Mouse (Mus musculus): Measurements from ENCODE around the gene Glra4. TPM values are rescaled to one million over a fixed set of nuclear protein-coding genes. Genes with fewer than 3 reads are reported as not detected.
"Not testable (repeated sequence)": the region's sequence is repeated elsewhere in the genome, so short reads cannot be mapped to it uniquely, and the experiment has no call there.

Gene Glra4
- polyA plus RNA-seq, 1 experiment from 2014 or later, result not detected

GRCm38 (mm10) chrX:136740791-136741650 is 38.9 kb downstream of the Glra4 start:
- Histone ChIP-seq H3K27ac (peak overlapping the region; percentile 90), H3K4me1 (replicated peaks; ENCODE audit: insufficient read depth, low read length) (no peaks in the 10 kb centered on the region; the same call in 1 of the 2 replicates), H3K36me3 (ENCODE audit: insufficient read depth, low read length) (no peaks in the 10 kb centered on the region), H3K4me2 (ENCODE audit: low read length) (peak overlapping the region; percentile 36; the same call in 1 of the 2 replicates), H3K27me3 (ENCODE audit: insufficient read depth, low read length) (no peaks in the 10 kb centered on the region), H3K9ac (ENCODE audit: low read depth, low read length) (peak overlapping the region; percentile 71), H3K4me3 (replicated peaks; ENCODE audit: low read depth, low read length) (peak overlapping the region; percentile 52), H3K9me3 (replicated peaks; ENCODE audit: low read length) (no peaks in the 10 kb centered on the region)
- ATAC-seq (replicated peaks; ENCODE audit: low FRiP score, low read depth), result peak; percentile 97
- 29% methylated on average over 39 of the region's 39 CpGs for WGBS
- no peak for TF ChIP-seq CTCF (IDR thresholded peaks at IDR 0.05; ENCODE audit: low read depth)
- peak; percentile 96 for DNase-seq (ENCODE audit: low spot score)

GRCm38 (mm10) chrX:136740087-136740790 is 39.7 kb downstream of the Glra4 start:
- WGBS, result 30% methylated on average over 15 of the region's 15 CpGs
- TF ChIP-seq CTCF (IDR thresholded peaks at IDR 0.05; ENCODE audit: low read depth), result no peak
- DNase-seq (ENCODE audit: low spot score), result peak; percentile 38

GRCm38 (mm10) chrX:136732016-136732415 is 47.9 kb downstream of the Glra4 start:
- TF ChIP-seq CTCF (IDR thresholded peaks at IDR 0.05; ENCODE audit: low read depth), result no peak
- no peak overlapping the region for H3K4me2 ChIP-seq (ENCODE audit: low read length)
- no peaks in the 10 kb centered on the region for H3K27me3 ChIP-seq (ENCODE audit: insufficient read depth, low read length)
- 81% methylated on average over 4 of the region's 4 CpGs for WGBS
- no peak overlapping the region for H3K4me3 ChIP-seq (replicated peaks; ENCODE audit: low read depth, low read length)
- H3K9me3 ChIP-seq (replicated peaks; ENCODE audit: low read length), result no peaks in the 10 kb centered on the region
- DNase-seq (ENCODE audit: low spot score) (no peak), ATAC-seq (replicated peaks; ENCODE audit: low FRiP score, low read depth) (no peak)
- no peak overlapping the region for H3K27ac ChIP-seq
- H3K4me1 ChIP-seq (replicated peaks; ENCODE audit: insufficient read depth, low read length), result no peaks in the 10 kb centered on the region
- no peaks in the 10 kb centered on the region for H3K36me3 ChIP-seq (ENCODE audit: insufficient read depth, low read length)
- no peak overlapping the region for H3K9ac ChIP-seq (ENCODE audit: low read depth, low read length)

More at GRCm38 (mm10) chrX:136740087-136740790, 39.7 kb downstream of the Glra4 start:
- peak overlapping the region; percentile 86 for H3K27ac ChIP-seq
- no peaks in the 10 kb centered on the region; the same call in 1 of the 2 replicates for H3K4me1 ChIP-seq (replicated peaks; ENCODE audit: insufficient read depth, low read length)
- no peaks in the 10 kb centered on the region for H3K36me3 ChIP-seq (ENCODE audit: insufficient read depth, low read length)
- peak overlapping the region; percentile 36; the same call in 1 of the 2 replicates for H3K4me2 ChIP-seq (ENCODE audit: low read length)
- peak overlapping the region; percentile 71 for H3K9ac ChIP-seq (ENCODE audit: low read depth, low read length)
- peak overlapping the region; percentile 52 for H3K4me3 ChIP-seq (replicated peaks; ENCODE audit: low read depth, low read length)
- no peaks in the 10 kb centered on the region for H3K9me3 ChIP-seq (replicated peaks; ENCODE audit: low read length)
- H3K27me3 ChIP-seq (ENCODE audit: insufficient read depth, low read length), result no peaks in the 10 kb centered on the region
- ATAC-seq (replicated peaks; ENCODE audit: low FRiP score, low read depth), result no peak

GRCm38 (mm10) chrX:136714742-136715474 is 65.0 kb downstream of the Glra4 start:
- not testable (repeated sequence) for H3K27ac ChIP-seq; H3K9ac ChIP-seq (ENCODE audit: low read depth, low read length); H3K4me1 ChIP-seq (replicated peaks; ENCODE audit: insufficient read depth, low read length); H3K27me3 ChIP-seq (ENCODE audit: insufficient read depth, low read length); H3K4me2 ChIP-seq (ENCODE audit: low read length); H3K9me3 ChIP-seq (replicated peaks; ENCODE audit: low read length); H3K36me3 ChIP-seq (ENCODE audit: insufficient read depth, low read length); H3K4me3 ChIP-seq (replicated peaks; ENCODE audit: low read depth, low read length)
- WGBS, result 41% methylated on average over 3 of the region's 3 CpGs
- DNase-seq (ENCODE audit: low spot score), result peak; percentile 32
- ATAC-seq (replicated peaks; ENCODE audit: low FRiP score, low read depth), result peak; percentile 89

GRCm38 (mm10) chrX:136708782-136709181 is 71.2 kb downstream of the Glra4 start:
- 39% methylated on average over 14 of the region's 14 CpGs for WGBS
- H3K27me3 ChIP-seq (ENCODE audit: insufficient read depth, low read length), result no peaks in the 10 kb centered on the region
- no peaks in the 10 kb centered on the region for H3K9me3 ChIP-seq (replicated peaks; ENCODE audit: low read length)
- no peak for TF ChIP-seq CTCF (IDR thresholded peaks at IDR 0.05; ENCODE audit: low read depth)
- peak overlapping the region; percentile 62 for H3K4me2 ChIP-seq (ENCODE audit: low read length)
- H3K36me3 ChIP-seq (ENCODE audit: insufficient read depth, low read length), result no peaks in the 10 kb centered on the region
- H3K27ac ChIP-seq, result peak overlapping the region; percentile 77
- peak overlapping the region; percentile 68 for H3K9ac ChIP-seq (ENCODE audit: low read depth, low read length)
- no peak; the same call in 1 of the 2 replicates for ATAC-seq (replicated peaks; ENCODE audit: low FRiP score, low read depth)
- DNase-seq (ENCODE audit: low spot score), result no peak
- peak overlapping the region; percentile 48 for H3K4me3 ChIP-seq (replicated peaks; ENCODE audit: low read depth, low read length)
- H3K4me1 ChIP-seq (replicated peaks; ENCODE audit: insufficient read depth, low read length), result no peaks in the 10 kb centered on the region

All from kidney, postnatal 0 days (tissue).